Mouse (Mus musculus): ENCODE data around the gene Alox12. TPM values are rescaled to one million over a fixed set of nuclear protein-coding genes. Genes with fewer than 3 reads are reported as not detected.

Gene Alox12
- total RNA-seq, 2 experiments from 2014 or later = not detected

DNA sequence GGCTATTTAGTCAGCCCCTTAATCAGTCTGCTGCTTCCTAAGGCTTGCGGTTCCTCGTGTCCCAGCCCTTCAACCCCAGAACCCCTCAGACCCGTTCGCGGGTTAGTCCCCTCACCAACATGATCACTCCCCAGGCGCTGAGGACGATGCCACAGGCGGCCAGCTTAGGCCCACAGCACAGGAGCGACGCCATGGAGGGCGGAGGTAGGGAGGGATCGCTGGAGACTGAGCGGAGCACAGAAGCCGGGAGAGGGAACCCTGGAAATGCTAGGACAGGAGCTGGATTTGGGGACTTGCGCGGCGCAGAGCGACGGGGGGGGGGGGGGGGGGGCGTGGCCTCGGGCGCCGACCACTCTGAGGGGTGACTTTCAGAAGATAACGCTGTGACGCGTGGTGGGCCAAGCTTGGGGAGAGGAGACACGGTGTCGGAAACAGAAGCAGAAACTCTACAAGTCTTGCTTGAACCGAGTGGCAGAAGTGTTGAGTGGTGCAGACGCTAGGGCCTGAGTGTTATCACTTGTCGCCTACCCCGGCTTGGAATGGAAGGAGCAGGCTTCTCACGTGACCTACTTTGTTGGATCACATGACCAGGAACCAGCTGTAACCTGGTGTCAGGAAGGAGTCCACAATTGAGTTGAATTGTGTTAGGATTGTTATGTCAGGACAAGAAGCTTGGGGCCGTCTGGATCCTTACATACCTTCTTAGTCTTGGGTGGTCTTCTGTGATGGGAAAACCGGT lies 15.4 kb downstream of the Alox12 start, which contains the start of the genes Gm21988 and Rnasek:
TSS of gene Gm21988 (minus strand) at position 290 of the 739 bp plus-strand sequence.
TSS of gene Rnasek (minus strand) at position 302 of the 739 bp plus-strand sequence.
- DNase-seq = peak; percentile 83

DNA sequence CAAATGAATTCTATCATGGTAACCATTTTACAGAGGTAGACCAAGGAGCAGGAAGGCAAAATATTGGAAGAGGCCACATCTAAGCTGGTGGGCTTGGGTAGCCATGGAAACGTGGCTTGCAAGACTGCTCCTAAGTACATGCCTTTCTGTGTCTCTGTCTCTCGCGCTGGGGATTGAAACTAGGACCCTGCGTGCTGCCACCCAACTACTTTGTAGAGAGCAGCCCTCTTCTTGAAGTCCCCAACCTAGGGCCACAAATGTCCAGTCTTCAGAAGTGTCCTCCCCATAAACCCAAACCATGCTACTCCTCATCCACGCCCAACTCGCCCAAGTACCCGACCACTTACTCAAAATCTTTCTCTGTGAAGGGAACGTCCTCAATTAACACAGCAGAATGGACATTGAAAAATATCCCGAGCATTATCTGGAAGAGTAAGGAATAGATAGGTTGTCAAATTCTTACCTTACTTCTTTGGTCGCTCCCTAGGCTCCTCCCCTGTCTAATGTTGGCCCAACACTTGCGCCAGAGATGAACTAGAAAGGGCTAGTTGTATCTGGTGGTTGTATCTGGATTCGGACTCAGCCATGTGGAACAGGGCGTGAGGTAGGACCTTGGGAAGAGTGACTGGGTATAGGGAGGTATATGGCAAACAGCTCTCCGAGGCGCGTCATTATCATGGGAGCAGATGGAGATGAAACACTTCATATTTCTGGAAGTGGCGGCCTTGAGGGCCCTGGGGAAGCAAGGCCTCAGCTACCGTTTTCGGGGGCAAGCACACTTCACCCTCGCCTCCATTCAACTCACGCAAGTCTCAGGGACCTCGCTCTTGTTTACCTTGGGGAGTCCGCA lies 16.3 kb downstream of the Alox12 start:
- no peak for DNase-seq

DNA sequence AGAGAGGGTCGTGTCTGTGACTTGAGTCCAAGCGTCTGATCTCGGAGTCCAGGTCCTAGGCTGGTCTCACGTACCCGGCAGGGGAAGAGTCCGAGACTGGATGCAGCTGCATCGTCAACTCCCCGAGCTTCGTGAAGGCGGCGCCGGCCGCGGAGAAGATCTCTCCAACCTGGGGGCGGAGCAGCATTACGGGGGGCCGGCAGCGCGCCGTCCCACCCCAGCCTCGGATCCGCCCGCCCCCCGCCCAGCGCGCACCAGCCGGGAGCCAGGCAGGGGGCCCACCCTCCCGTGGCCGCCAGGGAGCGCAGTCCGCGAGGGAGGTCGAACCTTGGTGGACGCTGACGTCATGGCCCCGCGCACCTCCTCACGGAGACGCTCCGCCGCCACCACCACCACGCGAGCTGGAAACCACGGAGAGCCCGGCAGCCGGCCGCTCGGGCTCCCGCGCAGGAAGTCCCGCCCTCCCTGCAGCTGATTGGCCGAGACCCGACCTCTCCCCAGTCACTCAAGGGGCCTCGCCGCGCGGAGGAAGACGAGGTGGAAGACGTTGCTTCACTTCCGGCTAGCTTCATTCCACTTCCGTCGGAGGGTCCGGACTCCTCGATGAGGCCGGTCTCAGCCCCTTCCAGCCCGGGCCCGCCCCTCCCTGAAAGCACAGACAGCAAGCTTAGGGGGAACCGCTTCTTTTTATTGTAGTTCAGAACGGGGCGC lies 17.5 kb downstream of the Alox12 start, which contains the start of gene 0610010K14Rik:
TSS of gene 0610010K14Rik (minus strand) at position 458 of the 711 bp plus-strand sequence.
- peak; percentile 98 for DNase-seq

DNA sequence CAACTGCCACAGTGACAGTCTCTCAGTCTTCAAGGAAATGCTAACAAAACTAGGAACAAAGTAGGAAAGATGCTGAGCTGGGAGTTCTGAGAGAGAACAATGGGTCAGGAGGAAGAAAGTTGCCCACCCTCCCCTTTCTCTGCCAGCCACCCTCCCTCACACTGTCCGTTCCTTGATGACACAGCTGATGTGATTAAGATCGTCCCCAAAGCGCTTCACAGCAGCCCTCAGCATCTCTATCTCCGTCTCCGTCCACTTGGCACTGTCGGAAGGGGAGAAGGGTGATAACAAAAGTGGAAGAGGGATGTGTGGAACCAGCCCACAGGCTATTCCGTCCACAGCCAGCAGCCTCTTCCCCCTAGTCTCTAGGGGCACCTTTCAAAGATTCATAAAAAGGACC lies 18.4 kb downstream of the Alox12 start:
- no peak for DNase-seq

DNA sequence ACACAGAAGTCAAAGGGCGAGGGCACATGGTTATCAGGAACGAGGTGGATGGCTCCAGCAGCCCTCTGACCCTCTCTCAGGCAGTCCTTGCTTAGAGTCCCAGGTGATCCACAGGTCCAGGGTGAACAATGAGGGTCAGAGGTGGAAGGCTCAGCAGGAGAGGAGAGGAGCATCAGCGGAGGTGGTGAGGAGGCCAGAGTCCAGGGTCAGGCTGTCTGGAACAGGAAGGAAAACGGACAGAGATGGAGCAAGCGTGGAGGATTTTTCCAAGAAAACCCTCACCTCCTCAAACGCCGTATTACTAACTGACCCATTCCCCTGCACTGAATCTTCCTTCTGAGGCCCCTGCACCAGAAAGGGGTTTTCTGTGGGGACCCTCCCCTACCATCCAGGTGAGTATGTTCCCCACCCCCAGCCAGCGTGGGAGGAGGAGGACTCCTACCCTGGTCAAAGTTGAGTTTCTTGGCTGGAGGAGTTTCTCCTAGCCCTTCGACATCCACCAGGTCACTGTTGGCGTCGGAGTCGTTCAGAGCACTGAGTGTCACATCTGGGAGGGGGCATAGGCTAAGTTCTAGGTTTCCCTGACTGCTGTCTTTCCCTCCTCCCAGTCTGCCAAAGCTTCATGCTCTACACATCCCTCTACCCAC lies 19.8 kb downstream of the Alox12 start:
- no peak for DNase-seq

DNA sequence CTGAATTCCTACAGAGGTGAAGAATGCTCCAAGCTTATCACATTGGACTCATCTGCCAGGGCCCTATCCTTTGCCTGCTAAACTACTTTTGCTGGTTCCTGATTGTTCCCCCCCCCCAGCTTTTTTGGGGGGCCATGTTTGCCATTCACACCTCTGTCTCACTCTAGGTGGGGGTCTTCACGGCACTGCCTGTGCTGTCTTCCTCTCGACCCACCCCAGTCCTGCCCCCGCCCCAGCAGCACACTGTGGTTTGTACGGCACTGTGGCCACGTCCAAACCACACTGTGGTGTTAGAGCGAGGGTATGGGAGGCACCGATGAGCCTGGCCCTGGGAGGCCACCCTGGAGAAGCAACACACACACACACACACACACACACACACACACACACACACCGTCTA lies 20.7 kb downstream of the Alox12 start:
- DNase-seq = no peak

DNA sequence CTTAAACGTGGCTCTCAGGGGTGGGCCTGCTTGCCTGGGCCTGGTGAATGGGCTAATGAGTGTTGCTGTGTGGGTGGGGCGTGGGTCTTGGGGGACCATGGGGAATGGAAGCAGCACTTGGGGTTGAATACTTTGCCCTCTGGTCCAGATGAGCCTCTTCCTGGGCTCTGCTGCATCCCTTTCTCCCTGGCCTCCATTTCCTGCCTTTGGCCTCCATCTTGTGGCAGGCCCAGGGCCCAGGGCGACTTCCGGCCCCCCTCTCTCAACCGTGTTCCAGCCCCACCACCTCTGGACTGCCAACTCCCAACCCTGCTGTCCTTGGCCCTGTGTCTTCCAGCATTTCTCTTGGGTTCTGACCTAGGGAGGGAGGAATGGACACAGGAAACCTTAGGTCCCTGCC lies 21.1 kb downstream of the Alox12 start:
- DNase-seq = no peak

DNA sequence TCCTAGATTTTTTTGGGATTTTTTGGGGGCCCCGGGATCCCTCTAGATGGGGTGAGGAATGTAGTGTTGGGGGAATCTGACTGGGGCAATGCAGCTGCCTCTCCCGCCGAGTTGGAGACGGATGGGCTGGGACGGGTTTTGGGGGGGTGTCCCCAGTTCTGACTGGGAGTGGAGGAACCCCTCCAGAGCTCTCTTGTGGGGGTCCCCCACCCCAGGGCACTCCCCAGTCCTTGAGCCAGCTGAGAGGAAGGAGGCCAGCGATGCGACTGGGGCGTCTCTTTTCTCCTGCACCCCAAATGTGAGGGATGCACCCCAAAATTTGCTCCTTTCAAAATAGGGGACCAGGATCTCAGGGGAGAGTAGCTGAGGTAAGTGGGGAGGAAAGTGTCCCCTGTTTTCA lies 22.1 kb downstream of the Alox12 start:
- no peak for DNase-seq

DNA sequence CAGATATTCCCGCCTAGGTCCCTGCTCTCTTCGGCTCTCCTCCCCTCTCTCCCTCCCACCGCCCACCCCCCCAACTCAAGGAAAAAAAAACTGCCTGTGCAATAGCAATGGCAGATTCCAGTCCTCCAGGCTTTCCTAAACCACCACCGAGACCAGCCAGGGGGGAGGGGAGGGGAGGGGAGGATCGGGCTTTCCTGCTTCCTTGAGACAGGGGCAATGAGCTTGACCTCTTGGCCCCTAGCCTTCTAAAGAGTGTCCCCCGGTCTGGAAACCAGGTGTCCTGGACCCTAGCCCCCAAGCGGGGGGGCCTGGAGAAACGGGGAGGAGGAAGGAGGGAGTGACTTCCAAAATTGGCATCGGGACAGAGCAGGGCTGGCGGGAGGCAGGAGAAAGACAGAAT lies 22.6 kb downstream of the Alox12 start:
- peak in 1 of 2 experiments; percentile 48 for DNase-seq

DNA sequence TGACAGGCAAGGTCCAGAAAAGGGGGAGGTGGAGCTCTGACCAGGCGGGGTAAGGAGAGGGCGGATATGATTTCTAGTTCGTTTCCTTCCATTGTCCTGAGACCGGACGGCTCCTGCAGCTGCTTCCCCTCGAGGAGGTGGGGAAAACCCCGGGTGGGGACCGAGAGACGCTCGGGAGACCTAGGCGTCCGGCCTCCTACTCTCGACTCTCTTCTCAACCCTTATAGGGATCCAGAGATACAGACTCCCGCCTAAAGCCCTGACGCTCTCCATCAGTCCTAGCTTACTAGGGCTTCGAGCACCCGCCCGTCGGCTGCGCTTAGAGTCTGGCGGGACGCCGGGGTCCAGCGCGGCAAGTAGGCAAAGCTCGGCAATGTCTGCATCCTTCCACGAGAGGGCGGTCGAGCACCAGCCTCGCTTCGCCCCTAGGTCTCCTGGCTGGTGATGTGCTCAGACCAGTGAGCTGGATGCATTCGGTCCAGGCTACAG lies 24.9 kb downstream of the Alox12 start:
- DNase-seq = peak; percentile 75 to 81

DNA sequence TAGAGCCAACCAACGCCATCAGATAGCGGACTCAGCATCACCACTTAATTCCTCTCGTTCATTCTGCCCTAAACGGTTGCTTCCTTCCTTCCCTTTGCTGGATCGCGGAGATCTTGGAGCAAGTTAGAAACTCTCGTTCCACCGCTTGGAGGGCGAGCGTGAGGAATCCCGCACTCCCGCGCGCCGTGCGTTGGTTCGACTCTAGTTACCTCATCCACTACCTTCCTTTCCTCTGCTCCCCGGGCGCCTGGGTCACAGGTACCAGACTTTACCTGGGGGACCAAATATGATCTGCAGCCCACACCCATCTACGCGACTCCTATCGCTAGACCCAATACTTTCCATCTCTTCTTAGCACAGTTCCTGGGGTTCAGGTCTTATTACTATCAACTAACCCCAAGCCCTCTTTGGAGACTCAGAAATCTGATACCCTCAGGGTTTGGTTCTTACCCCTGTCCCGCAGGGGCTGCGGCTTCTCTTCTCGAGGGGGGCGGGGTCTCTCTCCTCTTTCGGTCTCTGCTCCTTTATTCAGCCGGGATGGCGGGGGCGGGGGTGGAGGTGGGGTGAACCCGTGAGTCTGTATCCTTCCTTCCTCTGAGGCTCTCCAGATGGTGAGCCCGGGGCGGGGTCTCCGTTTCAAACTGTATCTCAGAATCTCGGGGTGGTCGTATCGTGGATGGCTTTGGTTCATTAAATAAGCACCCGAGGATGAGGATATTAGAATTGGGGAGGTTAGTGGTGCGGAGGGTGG lies 25.7 kb downstream of the Alox12 start, which contains the start of gene Bcl6b:
TSS of gene Bcl6b (minus strand) at position 539 of the 751 bp plus-strand sequence.
- DNase-seq = no peak

DNA sequence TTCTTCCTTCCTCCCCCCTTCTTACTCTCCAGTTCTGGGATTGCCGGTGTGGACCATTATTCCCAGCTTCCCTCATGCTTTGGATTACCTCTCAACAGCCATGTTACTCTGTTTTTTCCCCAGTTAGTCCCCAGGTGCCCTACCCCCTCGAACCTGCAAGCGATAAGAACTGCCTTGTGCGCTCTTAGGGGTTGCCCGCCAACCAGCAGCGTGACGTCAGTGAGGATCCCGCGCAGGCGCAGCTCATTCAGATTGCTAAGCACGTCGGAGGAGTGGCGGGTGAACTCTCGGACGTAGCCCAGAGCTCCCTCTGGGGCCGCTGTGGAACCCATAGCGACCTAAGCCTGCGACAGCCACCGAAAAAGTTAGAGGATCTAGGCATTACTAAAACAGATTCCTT lies 26.3 kb downstream of the Alox12 start:
- peak; percentile 78 for DNase-seq

DNA sequence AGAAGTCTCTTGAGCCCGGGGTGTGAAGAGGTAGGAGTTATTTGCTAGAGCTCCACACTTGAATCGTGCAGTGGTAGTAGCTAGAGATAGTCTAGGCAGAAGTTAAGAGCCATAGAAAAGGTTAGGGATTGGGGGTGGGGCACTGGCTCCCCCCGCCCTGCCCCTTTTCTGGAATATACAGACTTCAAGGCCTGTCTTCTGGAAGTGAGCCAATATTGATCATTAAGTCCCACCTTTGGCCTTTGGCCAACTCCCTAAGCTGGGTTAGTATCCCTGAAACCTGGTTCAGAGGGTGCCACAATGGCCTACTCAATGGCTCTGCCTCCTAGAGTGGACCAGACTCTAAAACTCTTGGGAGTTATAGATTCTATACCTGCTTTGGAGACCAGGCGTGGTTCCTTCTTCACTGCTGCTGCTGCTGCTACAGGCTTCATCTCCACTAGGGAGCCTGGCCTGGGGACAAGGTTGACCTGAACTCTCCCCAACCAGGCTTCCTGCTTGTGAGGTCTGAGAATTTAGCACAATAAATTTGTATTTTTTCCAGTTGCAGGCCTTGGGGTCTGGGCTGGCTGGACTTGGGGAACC lies 27.4 kb downstream of the Alox12 start:
- no peak for DNase-seq

DNA sequence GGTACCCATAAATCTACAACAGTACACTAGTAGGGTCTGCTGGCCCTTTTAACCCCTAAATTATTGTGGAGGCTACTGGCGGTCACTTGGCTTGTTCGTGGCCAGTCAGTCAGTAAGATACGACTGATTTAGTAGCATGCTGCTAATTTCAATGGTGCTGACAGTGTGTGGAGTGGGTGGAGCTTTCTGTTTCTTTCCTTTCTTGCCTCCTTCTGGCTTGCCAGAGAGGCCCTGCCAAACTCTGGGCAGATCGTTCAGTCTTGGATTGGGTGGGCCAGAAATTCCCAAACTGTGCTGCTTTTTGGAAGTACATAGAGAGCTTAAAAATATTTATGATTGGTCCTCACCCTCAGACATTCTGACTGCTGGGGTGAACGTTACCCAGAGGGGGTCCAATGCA lies 28.0 kb downstream of the Alox12 start:
- DNase-seq = no peak

DNA sequence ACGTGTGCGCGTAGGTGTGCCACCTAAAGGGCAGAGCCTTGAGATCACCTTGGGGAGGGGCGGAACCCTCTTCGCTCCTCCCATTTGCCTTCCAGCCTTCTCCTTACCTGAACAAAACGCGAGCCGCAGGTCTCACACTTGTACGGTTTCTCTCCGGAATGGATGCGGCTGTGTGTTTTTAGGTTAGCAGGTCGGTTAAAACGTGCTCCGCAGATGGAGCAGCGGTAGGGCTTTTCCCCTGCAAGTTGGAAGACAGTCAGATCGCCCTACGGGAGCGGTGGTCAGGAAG lies 28.6 kb downstream of the Alox12 start:
- no peak for DNase-seq

DNA sequence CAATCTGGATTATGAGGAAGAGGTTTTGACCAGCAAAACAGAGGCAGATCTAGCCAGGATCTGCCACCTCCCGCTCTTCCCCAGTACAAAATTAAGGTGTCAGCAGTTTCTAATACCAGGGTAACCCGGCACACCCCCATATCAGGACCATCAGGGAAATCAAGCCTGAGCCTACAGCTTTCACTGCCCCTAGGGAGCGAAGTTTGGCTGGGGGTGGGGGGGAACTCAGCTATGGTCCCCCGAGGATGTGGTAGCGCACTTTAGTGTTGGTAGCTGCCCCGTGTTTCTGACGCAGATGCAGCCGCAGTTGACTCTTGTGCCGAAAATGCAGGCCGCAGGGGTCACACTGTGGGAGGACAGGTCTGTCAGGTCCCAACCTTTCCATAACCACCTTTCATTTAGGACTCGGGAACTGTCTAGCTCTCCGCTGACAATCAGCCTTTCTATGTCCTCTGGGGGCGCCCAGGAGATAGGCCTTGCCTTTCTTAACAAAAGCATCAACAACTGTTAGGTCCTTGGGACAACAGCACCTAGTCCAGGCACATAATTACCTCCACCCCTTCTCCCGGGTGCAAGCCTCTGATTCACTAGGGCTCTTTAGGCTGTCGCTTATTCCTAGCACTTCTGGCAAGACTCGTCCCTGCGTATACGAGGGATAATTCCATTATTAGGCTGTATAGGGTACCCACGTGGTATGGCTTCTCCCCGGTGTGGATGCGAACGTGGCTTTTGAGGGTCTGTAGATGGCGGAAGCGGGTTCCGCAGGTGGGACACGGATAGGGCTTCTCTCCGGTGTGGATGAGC lies 29.2 kb downstream of the Alox12 start:
- no peak for DNase-seq

DNA sequence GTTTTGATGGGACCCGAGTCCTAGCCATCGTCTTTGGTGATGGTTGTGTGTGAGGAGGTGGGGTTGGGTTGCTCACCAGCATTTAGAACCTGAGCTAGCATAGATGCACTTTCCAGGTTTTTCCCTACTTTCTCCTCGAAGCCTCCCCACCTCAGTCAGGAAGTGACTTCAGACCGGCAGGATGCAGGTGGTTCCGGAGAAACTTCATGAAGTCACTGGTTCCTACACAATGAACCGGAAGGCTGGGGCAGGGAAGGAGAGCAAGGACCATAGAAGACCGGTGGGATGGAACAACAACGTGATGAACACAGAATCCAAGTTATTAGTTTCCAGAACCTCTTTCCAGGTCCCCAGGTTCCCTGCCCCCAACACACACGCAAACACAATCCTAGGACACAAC lies 31.4 kb downstream of the Alox12 start:
- DNase-seq = no peak

DNA sequence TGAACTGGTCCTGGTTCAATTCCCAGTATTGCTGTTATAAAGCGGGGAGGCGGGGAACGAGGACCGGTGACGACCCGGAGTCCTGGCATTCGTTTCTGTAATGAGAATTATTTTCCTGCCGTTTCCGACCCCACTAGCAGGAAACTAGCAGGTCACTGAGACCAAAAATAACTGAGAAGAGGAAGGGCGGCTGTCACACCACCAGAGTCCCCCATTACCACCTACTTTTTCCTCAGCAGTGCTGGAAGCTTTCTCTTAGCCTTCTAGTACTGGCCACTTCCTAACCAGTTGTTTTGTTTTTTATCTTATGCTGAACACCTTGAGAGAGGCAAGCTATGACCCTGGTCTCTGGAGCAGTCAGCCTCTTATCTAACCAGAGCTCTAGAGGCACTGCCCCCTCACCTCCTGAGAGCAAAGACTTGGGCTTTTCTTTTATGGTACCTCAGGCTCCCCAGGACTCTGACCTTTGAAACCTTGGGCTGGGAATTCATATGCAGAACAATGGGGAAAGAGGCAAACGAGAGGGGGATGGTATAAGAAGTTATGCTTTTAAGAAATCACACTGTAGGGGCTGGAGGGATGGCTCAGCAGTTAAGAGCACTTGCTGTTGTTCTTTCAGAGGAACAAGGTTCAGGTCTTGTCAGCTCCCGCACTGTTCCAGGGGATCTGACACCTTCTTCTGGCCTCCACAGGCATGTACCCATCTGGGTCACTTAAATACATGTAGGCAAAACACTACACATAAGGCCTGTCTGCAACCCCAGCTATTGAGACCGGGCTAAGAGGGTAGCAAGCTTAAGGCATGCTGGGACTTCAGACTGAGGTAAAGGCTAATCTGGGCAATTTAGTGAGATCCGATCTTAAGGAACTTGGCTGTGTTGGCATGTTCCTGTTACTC lies 33.3 kb downstream of the Alox12 start:
- no peak for DNase-seq

Data from layer of hippocampus, postnatal 36 days (tissue).